Mouse (Mus musculus): Measurements from ENCODE around the gene Suds3. TPM values are rescaled to one million over a fixed set of nuclear protein-coding genes. Genes with fewer than 3 reads are reported as not detected.

The Suds3 gene
- polyA plus RNA-seq, 1 experiment from 2014 or later: 41.9 TPM

GRCm38 (mm10) chr5:117113330-117113729, 2.6 kb downstream of the Suds3 start:
- 86% methylated on average over 7 of the region's 7 CpGs for WGBS
- Histone ChIP-seq H3K27ac (ENCODE audit: low read depth, low read length) (no peak overlapping the region), H3K9me3 (ENCODE audit: control insufficient read depth, low read length) (no peaks in the 10 kb centered on the region), H3K9ac (ENCODE audit: low read depth, low read length) (no peak overlapping the region), H3K27me3 (replicated peaks; ENCODE audit: control insufficient read depth, insufficient read depth, low read length) (no peaks in the 10 kb centered on the region), H3K36me3 (ENCODE audit: control insufficient read depth, insufficient read depth, low read length) (peaks cover 30% of the 10 kb centered on the region), H3K4me1 (replicated peaks; ENCODE audit: control insufficient read depth, insufficient read depth, low read length) (peaks cover 10% of the 10 kb centered on the region), H3K4me2 (no peak overlapping the region), H3K4me3 (ENCODE audit: low read depth, low read length) (no peak overlapping the region)
- DNase-seq (ENCODE audit: low spot score) (no peak), ATAC-seq (replicated peaks; ENCODE audit: low FRiP score) (no peak)

GRCm38 (mm10) chr5:117111774-117112112, 4.2 kb downstream of the Suds3 start:
- H3K4me1 ChIP-seq (replicated peaks; ENCODE audit: control insufficient read depth, insufficient read depth, low read length): peaks cover 3% of the 10 kb centered on the region; the same call in 1 of the 2 replicates
- 91% methylated on average over 7 of the region's 7 CpGs for WGBS
- ATAC-seq (replicated peaks; ENCODE audit: low FRiP score) (no peak), DNase-seq (ENCODE audit: low spot score) (no peak)
- H3K27ac ChIP-seq (ENCODE audit: low read depth, low read length): no peak overlapping the region
- no peaks in the 10 kb centered on the region for H3K27me3 ChIP-seq (replicated peaks; ENCODE audit: control insufficient read depth, insufficient read depth, low read length)
- no peaks in the 10 kb centered on the region for H3K9me3 ChIP-seq (ENCODE audit: control insufficient read depth, low read length)
- H3K36me3 ChIP-seq (ENCODE audit: control insufficient read depth, insufficient read depth, low read length): peaks cover 37% of the 10 kb centered on the region
- H3K4me3 ChIP-seq (ENCODE audit: low read depth, low read length): no peak overlapping the region
- no peak overlapping the region for H3K4me2 ChIP-seq
- no peak overlapping the region for H3K9ac ChIP-seq (ENCODE audit: low read depth, low read length)

GRCm38 (mm10) chr5:117111064-117111773, 4.7 kb downstream of the Suds3 start:
- no peak for DNase-seq (ENCODE audit: low spot score)
- Histone ChIP-seq H3K27ac (ENCODE audit: low read depth, low read length) (no peak overlapping the region), H3K4me2 (no peak overlapping the region), H3K27me3 (replicated peaks; ENCODE audit: control insufficient read depth, insufficient read depth, low read length) (no peaks in the 10 kb centered on the region), H3K9me3 (ENCODE audit: control insufficient read depth, low read length) (no peaks in the 10 kb centered on the region), H3K4me1 (replicated peaks; ENCODE audit: control insufficient read depth, insufficient read depth, low read length) (peaks cover under 1% of the 10 kb centered on the region; the same call in 1 of the 2 replicates), H3K36me3 (ENCODE audit: control insufficient read depth, insufficient read depth, low read length) (peaks cover 37% of the 10 kb centered on the region), H3K4me3 (ENCODE audit: low read depth, low read length) (no peak overlapping the region), H3K9ac (ENCODE audit: low read depth, low read length) (no peak overlapping the region)
- ATAC-seq (replicated peaks; ENCODE audit: low FRiP score): no peak
- WGBS: 89% methylated on average over 16 of the region's 16 CpGs

GRCm38 (mm10) chr5:117109522-117109921, 6.4 kb downstream of the Suds3 start:
- WGBS: 91% methylated on average over 8 of the region's 8 CpGs
- ATAC-seq (replicated peaks; ENCODE audit: low FRiP score): no peak
- no peak overlapping the region for H3K4me2 ChIP-seq

GRCm38 (mm10) chr5:117108731-117109130, 7.2 kb downstream of the Suds3 start:
- WGBS: 95% methylated on average over 13 of the region's 13 CpGs
- Histone ChIP-seq H3K4me3 (ENCODE audit: low read depth, low read length) (no peak overlapping the region), H3K4me1 (replicated peaks; ENCODE audit: control insufficient read depth, insufficient read depth, low read length) (no peaks in the 10 kb centered on the region), H3K27ac (ENCODE audit: low read depth, low read length) (no peak overlapping the region), H3K9me3 (ENCODE audit: control insufficient read depth, low read length) (no peaks in the 10 kb centered on the region), H3K9ac (ENCODE audit: low read depth, low read length) (no peak overlapping the region), H3K27me3 (replicated peaks; ENCODE audit: control insufficient read depth, insufficient read depth, low read length) (no peaks in the 10 kb centered on the region), H3K36me3 (ENCODE audit: control insufficient read depth, insufficient read depth, low read length) (peaks cover 45% of the 10 kb centered on the region), H3K4me2 (no peak overlapping the region)
- ATAC-seq (replicated peaks; ENCODE audit: low FRiP score): no peak
- DNase-seq (ENCODE audit: low spot score): no peak

More at GRCm38 (mm10) chr5:117109522-117109921, 6.4 kb downstream of the Suds3 start:
- no peak for DNase-seq (ENCODE audit: low spot score)
- H3K4me1 ChIP-seq (replicated peaks; ENCODE audit: control insufficient read depth, insufficient read depth, low read length): no peaks in the 10 kb centered on the region
- no peak overlapping the region for H3K27ac ChIP-seq (ENCODE audit: low read depth, low read length)
- no peak overlapping the region for H3K9ac ChIP-seq (ENCODE audit: low read depth, low read length)
- H3K27me3 ChIP-seq (replicated peaks; ENCODE audit: control insufficient read depth, insufficient read depth, low read length): no peaks in the 10 kb centered on the region
- no peak overlapping the region for H3K4me3 ChIP-seq (ENCODE audit: low read depth, low read length)
- H3K9me3 ChIP-seq (ENCODE audit: control insufficient read depth, low read length): no peaks in the 10 kb centered on the region
- peaks cover 46% of the 10 kb centered on the region for H3K36me3 ChIP-seq (ENCODE audit: control insufficient read depth, insufficient read depth, low read length)

- Histone ChIP-seq H3K27me3 (replicated peaks; ENCODE audit: control insufficient read depth, insufficient read depth, low read length) (no peaks in the 10 kb centered on the region), H3K4me2 (no peak overlapping the region), H3K4me1 (replicated peaks; ENCODE audit: control insufficient read depth, insufficient read depth, low read length) (no peaks in the 10 kb centered on the region), H3K4me3 (ENCODE audit: low read depth, low read length) (no peak overlapping the region), H3K36me3 (ENCODE audit: control insufficient read depth, insufficient read depth, low read length) (peaks cover 45% of the 10 kb centered on the region), H3K9ac (ENCODE audit: low read depth, low read length) (no peak overlapping the region), H3K27ac (ENCODE audit: low read depth, low read length) (no peak overlapping the region), H3K9me3 (ENCODE audit: control insufficient read depth, low read length) (no peaks in the 10 kb centered on the region)
- DNase-seq (ENCODE audit: low spot score): no peak
- ATAC-seq (replicated peaks; ENCODE audit: low FRiP score): no peak
- 95% methylated on average over 13 of the region's 13 CpGs for whole genome bisulfite sequencing
These were observed 7.6 kb downstream of the Suds3 start for GRCm38 (mm10) chr5:117108292-117108691.

- Histone ChIP-seq H3K27me3 (replicated peaks; ENCODE audit: control insufficient read depth, insufficient read depth, low read length) (no peaks in the 10 kb centered on the region), H3K4me2 (no peak overlapping the region), H3K9me3 (ENCODE audit: control insufficient read depth, low read length) (no peaks in the 10 kb centered on the region), H3K9ac (ENCODE audit: low read depth, low read length) (no peak overlapping the region), H3K27ac (ENCODE audit: low read depth, low read length) (no peak overlapping the region), H3K36me3 (ENCODE audit: control insufficient read depth, insufficient read depth, low read length) (peaks cover 49% of the 10 kb centered on the region), H3K4me3 (ENCODE audit: low read depth, low read length) (no peak overlapping the region), H3K4me1 (replicated peaks; ENCODE audit: control insufficient read depth, insufficient read depth, low read length) (no peaks in the 10 kb centered on the region)
- DNase-seq (ENCODE audit: low spot score): no peak
- no peak for ATAC-seq (replicated peaks; ENCODE audit: low FRiP score)
- 92% methylated on average over 9 of the region's 9 CpGs for WGBS
These were observed 10.2 kb downstream of the Suds3 start for GRCm38 (mm10) chr5:117105761-117106160.

- Histone ChIP-seq H3K27me3 (replicated peaks; ENCODE audit: control insufficient read depth, insufficient read depth, low read length) (no peaks in the 10 kb centered on the region), H3K9me3 (ENCODE audit: control insufficient read depth, low read length) (no peaks in the 10 kb centered on the region), H3K4me1 (replicated peaks; ENCODE audit: control insufficient read depth, insufficient read depth, low read length) (no peaks in the 10 kb centered on the region), H3K36me3 (ENCODE audit: control insufficient read depth, insufficient read depth, low read length) (peaks cover 46% of the 10 kb centered on the region), H3K9ac (ENCODE audit: low read depth, low read length) (no peak overlapping the region), H3K4me3 (ENCODE audit: low read depth, low read length) (no peak overlapping the region), H3K4me2 (no peak overlapping the region), H3K27ac (ENCODE audit: low read depth, low read length) (no peak overlapping the region)
- DNase-seq (ENCODE audit: low spot score): no peak
- no peak for ATAC-seq (replicated peaks; ENCODE audit: low FRiP score)
- 90% methylated on average over 12 of the region's 12 CpGs for WGBS
These were observed 11.6 kb downstream of the Suds3 start for GRCm38 (mm10) chr5:117104329-117104728.

GRCm38 (mm10) chr5:117103194-117103929, 12.6 kb downstream of the Suds3 start:
- Histone ChIP-seq H3K9ac (ENCODE audit: low read depth, low read length) (no peak overlapping the region), H3K27me3 (replicated peaks; ENCODE audit: control insufficient read depth, insufficient read depth, low read length) (no peaks in the 10 kb centered on the region), H3K9me3 (ENCODE audit: control insufficient read depth, low read length) (no peaks in the 10 kb centered on the region), H3K4me2 (no peak overlapping the region), H3K36me3 (ENCODE audit: control insufficient read depth, insufficient read depth, low read length) (peaks cover 38% of the 10 kb centered on the region), H3K4me1 (replicated peaks; ENCODE audit: control insufficient read depth, insufficient read depth, low read length) (no peaks in the 10 kb centered on the region), H3K27ac (ENCODE audit: low read depth, low read length) (no peak overlapping the region), H3K4me3 (ENCODE audit: low read depth, low read length) (no peak overlapping the region)
- no peak for DNase-seq (ENCODE audit: low spot score)
- no peak for ATAC-seq (replicated peaks; ENCODE audit: low FRiP score)
- WGBS: 93% methylated on average over 20 of the region's 20 CpGs

Measured in liver, embryonic 11.5 days (tissue).